Mouse (Mus musculus) CH12.LX (cell line): Measurements from ENCODE around the gene Megf11. TPM values are rescaled to one million over a fixed set of nuclear protein-coding genes. Genes with fewer than 3 reads are reported as not detected.

Source experiments
- DNase-seq: peaks from one replicate; pipeline ENCODE4 v3.0.0-alpha.2; 2013; ENCODE audit errors: extremely low read depth
- H3K27ac ChIP-seq: 2 replicates; pipeline ENCODE4 v1.5.1; 2012; ENCODE audit warnings: low read depth, mild to moderate bottlenecking, control low read depth, moderate library complexity; ENCODE audit not compliant: insufficient read depth
- H3K27me3 ChIP-seq: replicated peaks from 2 replicates; pipeline ENCODE3; 2012; ENCODE audit warnings: inconsistent platforms
- H3K36me3 ChIP-seq, 2 experiments: replicated peaks in 1 of 2; 2 replicates each; pipeline versions ENCODE3 to v1.6.1; 2012; ENCODE audit warnings: inconsistent platforms in 1 of 2, low read length in 1 of 2, mild to moderate bottlenecking in 1 of 2, mixed read lengths in 1 of 2, moderate library complexity in 1 of 2; ENCODE audit not compliant: control insufficient read depth in 1 of 2, insufficient read depth in 1 of 2
- H3K4me1 ChIP-seq, 2 experiments: 2 replicates each; pipeline ENCODE4 v1.6.1; 2012; ENCODE audit warnings: inconsistent platforms in 1 of 2, moderate library complexity in 1 of 2; ENCODE audit not compliant: insufficient read depth in 2 of 2, control insufficient read depth in 1 of 2
- H3K4me2 ChIP-seq: 2 replicates; pipeline ENCODE4 v1.6.1; 2012; ENCODE audit warnings: low read depth, mild to moderate bottlenecking, control low read depth; ENCODE audit not compliant: poor library complexity, insufficient read depth, severe bottlenecking
- H3K4me3 ChIP-seq, 3 experiments: fragments of 150-350 bp in 1 of 3; sonication (generic) in 1 of 3; replicated peaks in 1 of 3; 2 replicates each; pipeline versions ENCODE3 to v1.5.1; 2011 to 2012; ENCODE audit warnings: low read depth in 2 of 3, low read length in 2 of 3, mild to moderate bottlenecking in 2 of 3, moderate library complexity in 2 of 3, control low read depth in 1 of 3, improper control_type of control experiment in 1 of 3, inconsistent platforms in 1 of 3, mixed read lengths in 1 of 3; ENCODE audit not compliant: poor library complexity in 1 of 3
- H3K79me2 ChIP-seq: replicated peaks from 2 replicates; pipeline ENCODE4 v1.6.1; 2012; ENCODE audit warnings: mild to moderate bottlenecking, moderate library complexity; ENCODE audit not compliant: control insufficient read depth, poor library complexity, insufficient read depth, severe bottlenecking; ENCODE audit errors: extremely low read depth
- H3K9ac ChIP-seq: 2 replicates; pipeline ENCODE4 v1.6.1; 2012; ENCODE audit warnings: low read depth, mild to moderate bottlenecking, control low read depth, moderate library complexity; ENCODE audit not compliant: insufficient read depth
- H3K9me3 ChIP-seq: replicated peaks from 2 replicates; pipeline ENCODE3; 2012; ENCODE audit warnings: low read length, inconsistent platforms, mixed read lengths
- CHD1 ChIP-seq: IDR thresholded peaks from 2 replicates; pipeline ENCODE4 v1.6.1; 2012; ENCODE audit warnings: low read depth, low read length, improper control_type of control experiment, inconsistent platforms
- CHD2 ChIP-seq: IDR thresholded peaks from 2 replicates; pipeline ENCODE4 v1.6.1; 2011; ENCODE audit warnings: low read length, improper control_type of control experiment
- CTCF ChIP-seq, 2 experiments: IDR thresholded peaks in 1 of 2; conservative IDR thresholded peaks in 1 of 2; 2 replicates each; pipeline ENCODE4 v1.5.1; 2011 to 2012; ENCODE audit warnings: low read depth in 2 of 2, low read length in 2 of 2, improper control_type of control experiment in 1 of 2, inconsistent platforms in 1 of 2, mild to moderate bottlenecking in 1 of 2, moderate library complexity in 1 of 2
- EP300 ChIP-seq: IDR thresholded peaks from 2 replicates; pipeline ENCODE4 v1.6.1; 2011; ENCODE audit warnings: low read length, improper control_type of control experiment
- KAT2A ChIP-seq: IDR thresholded peaks from 2 replicates; pipeline ENCODE4 v1.6.1; 2012; ENCODE audit warnings: low read length, improper control_type of control experiment, inconsistent platforms; ENCODE audit not compliant: insufficient replicate concordance
- MXI1 ChIP-seq: IDR thresholded peaks from 2 replicates; pipeline ENCODE4 v1.6.1; 2011; ENCODE audit warnings: mild to moderate bottlenecking, low read depth, low read length, improper control_type of control experiment
- MYC ChIP-seq: IDR thresholded peaks from 2 replicates; pipeline ENCODE4 v1.6.1; 2011; ENCODE audit warnings: low read depth, mild to moderate bottlenecking, improper control_type of control experiment, low read length
- PAX5 ChIP-seq: IDR thresholded peaks from 2 replicates; pipeline ENCODE4 v1.6.1; 2012; ENCODE audit warnings: low read length, inconsistent platforms, mixed read lengths
- POLR2AphosphoS2 ChIP-seq: IDR thresholded peaks from 2 replicates; pipeline ENCODE4 v1.6.1; 2011; ENCODE audit warnings: low read depth, low read length, improper control_type of control experiment
- SIN3A ChIP-seq: IDR thresholded peaks from 2 replicates; pipeline ENCODE4 v1.6.1; 2012; ENCODE audit warnings: low read length, improper control_type of control experiment, inconsistent platforms
- SMC3 ChIP-seq: IDR thresholded peaks from 2 replicates; pipeline ENCODE4 v1.6.1; 2011; ENCODE audit warnings: low read depth, low read length, improper control_type of control experiment
- ZKSCAN1 ChIP-seq: IDR thresholded peaks from 2 replicates; pipeline ENCODE4 v1.6.1; 2012; ENCODE audit warnings: low read depth, inconsistent platforms, low read length, improper control_type of control experiment, borderline replicate concordance
- ZNF384 ChIP-seq: IDR thresholded peaks from 2 replicates; pipeline ENCODE4 v1.6.1; 2012; ENCODE audit warnings: low read depth, low read length, improper control_type of control experiment, inconsistent platforms
- dilution Hi-C: fragments of 300-500 bp; cut with MboI; formaldehyde crosslinking; loops from 2 replicates; pipeline ENCODE4 v1.14.3; 2020; ENCODE audit warnings: low sequenced_read_pairs; ENCODE audit not compliant: extremely low pct_unique_long_range_greater_than_20kb, extremely low pct_ligation_motif_present
- in situ Hi-C: fragments of 300-500 bp; cut with MboI; formaldehyde crosslinking; loops from 3 replicates; pipeline ENCODE4 v1.14.3; 2019; ENCODE audit warnings: low sequenced_read_pairs, low pct_ligation_motif_present, low pct_unique_long_range_greater_than_20kb, mixed read lengths
- polyA plus RNA-seq: library from polyadenylated mRNA; unstranded; fragments of >175 nt; gene quantifications from 2 replicates; pipeline ENCODE4 v1.2.1, GENCODE M21; 2012; ENCODE audit warnings: low read depth; ENCODE audit not compliant: insufficient read length
- total RNA-seq, 2 experiments: library from RNA; depleted of rRNA; stranded (reverse); fragments of 300-350 nt in 1 of 2; fragments of >200 nt in 1 of 2; gene quantifications; 2 replicates each; pipeline ENCODE4 v1.2.3; 2012 to 2014

The Megf11 gene
- total and polyA plus RNA-seq, 3 experiments: 0.04 to 0.59 TPM; not detected in 1

GRCm38 (mm10) chr9:64386466-64387211 lies 1.2 kb downstream of the Megf11 start:
- DNase-seq: no peak
- Histone ChIP-seq H3K4me2 (no peak overlapping the region), H3K4me3 (no peak overlapping the region), H3K4me1 (no peaks in the 10 kb centered on the region), H3K79me2 (no peaks in the 10 kb centered on the region), H3K27me3 (peaks cover 9% of the 10 kb centered on the region), H3K27ac (no peak overlapping the region), H3K9ac (no peak overlapping the region), H3K9me3 (peaks cover 6% of the 10 kb centered on the region), H3K36me3 (no peaks in the 10 kb centered on the region)
- TF ChIP-seq CTCF (conservative IDR thresholded peaks at IDR 0.05 in 1 of 2, IDR thresholded peaks at IDR 0.05 in 1 of 2; ENCODE audit: low read depth in 2 of 2, low read length in 2 of 2): peak in 1 of 2 experiments; percentile 4; a peak in 1 of 4 replicates
- TF ChIP-seq CHD2: no peak
- in situ Hi-C loops: no loop called here
- dilution Hi-C loops: no loop called here

- dilution Hi-C loops (no loop called here), in situ Hi-C loops (loop anchor here (5.0 kb wide), 1 partner anchor 32 kb away; no protein-coding TSS in a partner anchor)
- H3K4me3 ChIP-seq: no peak overlapping the region
- no peaks in the 10 kb centered on the region for H3K79me2 ChIP-seq
- no peak for DNase-seq
- H3K36me3 ChIP-seq: no peaks in the 10 kb centered on the region
- no peak for TF ChIP-seq SIN3A
- TF ChIP-seq MXI1: no peak
- TF ChIP-seq KAT2A: no peak
- no peak for TF ChIP-seq PAX5
- TF ChIP-seq EP300: no peak
- TF ChIP-seq SMC3: no peak
- TF ChIP-seq ZNF384: no peak
- no peak for TF ChIP-seq MYC
- no peak for TF ChIP-seq CHD1
- TF ChIP-seq ZKSCAN1: no peak
- TF ChIP-seq POLR2AphosphoS2: no peak
- no peak overlapping the region for H3K27ac ChIP-seq
- H3K9me3 ChIP-seq: peaks cover 6% of the 10 kb centered on the region
- no peak overlapping the region for H3K4me2 ChIP-seq
- H3K9ac ChIP-seq: no peak overlapping the region
- H3K27me3 ChIP-seq: peaks cover 9% of the 10 kb centered on the region
- no peaks in the 10 kb centered on the region for H3K4me1 ChIP-seq
Measured at GRCm38 (mm10) chr9:64389576-64390292, 4.3 kb downstream of the Megf11 start.
